Mouse (Mus musculus): ENCODE results near the gene Ecpas. TPM values are rescaled to one million over a fixed set of nuclear protein-coding genes. Genes with fewer than 3 reads are reported as not detected.

Gene Ecpas
- polyA plus RNA-seq, 1 experiment from 2014 or later: 13.4 TPM

- 0 out of 2 replicates have a peak overlapping the region, but pooled peaks have one; percentile 13 for H3K9ac ChIP-seq (ENCODE audit: low read length)
- TF ChIP-seq EP300 (optimal IDR thresholded peaks at IDR 0.05) (no peak), CTCF (IDR thresholded peaks at IDR 0.05; ENCODE audit: low read depth) (no peak)
- H3K4me1 ChIP-seq (replicated peaks; ENCODE audit: control insufficient read depth, insufficient read depth): peaks cover 3% of the 10 kb centered on the region; the same call in 1 of the 2 replicates
- no peaks in the 10 kb centered on the region for H3K27me3 ChIP-seq (ENCODE audit: control insufficient read depth, insufficient read depth, low read length)
- peak overlapping the region; percentile 92 for H3K4me3 ChIP-seq (ENCODE audit: low read depth, low read length)
- 32% methylated on average over 16 of the region's 16 CpGs for WGBS
- H3K9me3 ChIP-seq (ENCODE audit: control insufficient read depth, low read length): no peaks in the 10 kb centered on the region
- ATAC-seq (ENCODE audit: low FRiP score, low TSS enrichment): no peak
- peak overlapping the region; percentile 73 for H3K4me2 ChIP-seq (replicated peaks; ENCODE audit: low read depth)
- no peaks in the 10 kb centered on the region for H3K36me3 ChIP-seq (ENCODE audit: control insufficient read depth, insufficient read depth, low read length)
- no peak overlapping the region for H3K27ac ChIP-seq (replicated peaks)
- DNase-seq (ENCODE audit: low spot score): no peak
Measured at GRCm38 (mm10) chr4:58910175-58911068, 2.1 kb downstream of the Ecpas start.

GRCm38 (mm10) chr4:58907453-58907852, 5.1 kb downstream of the Ecpas start:
- H3K27ac ChIP-seq (replicated peaks): no peak overlapping the region
- no peak overlapping the region for H3K9ac ChIP-seq (ENCODE audit: low read length)
- TF ChIP-seq CTCF (IDR thresholded peaks at IDR 0.05; ENCODE audit: low read depth) (no peak), EP300 (optimal IDR thresholded peaks at IDR 0.05) (no peak)
- ATAC-seq (ENCODE audit: low FRiP score, low TSS enrichment) (no peak), DNase-seq (ENCODE audit: low spot score) (no peak)
- no peaks in the 10 kb centered on the region for H3K9me3 ChIP-seq (ENCODE audit: control insufficient read depth, low read length)
- no peak overlapping the region for H3K4me2 ChIP-seq (replicated peaks; ENCODE audit: low read depth)
- H3K36me3 ChIP-seq (ENCODE audit: control insufficient read depth, insufficient read depth, low read length): no peaks in the 10 kb centered on the region
- WGBS: 88% methylated on average over 1 of the region's 1 CpGs
- H3K4me3 ChIP-seq (ENCODE audit: low read depth, low read length): no peak overlapping the region
- peaks cover 3% of the 10 kb centered on the region; the same call in 1 of the 2 replicates for H3K4me1 ChIP-seq (replicated peaks; ENCODE audit: control insufficient read depth, insufficient read depth)
- no peaks in the 10 kb centered on the region for H3K27me3 ChIP-seq (ENCODE audit: control insufficient read depth, insufficient read depth, low read length)

GRCm38 (mm10) chr4:58898318-58898717, 14.2 kb downstream of the Ecpas start:
- no peaks in the 10 kb centered on the region for H3K36me3 ChIP-seq (ENCODE audit: control insufficient read depth, insufficient read depth, low read length)
- H3K4me1 ChIP-seq (replicated peaks; ENCODE audit: control insufficient read depth, insufficient read depth): no peaks in the 10 kb centered on the region; the same call in 1 of the 2 replicates
- ATAC-seq (ENCODE audit: low FRiP score, low TSS enrichment) (no peak), DNase-seq (ENCODE audit: low spot score) (no peak)
- no peaks in the 10 kb centered on the region for H3K27me3 ChIP-seq (ENCODE audit: control insufficient read depth, insufficient read depth, low read length)
- H3K9ac ChIP-seq (ENCODE audit: low read length): no peak overlapping the region
- TF ChIP-seq EP300 (optimal IDR thresholded peaks at IDR 0.05): no peak
- TF ChIP-seq CTCF (IDR thresholded peaks at IDR 0.05; ENCODE audit: low read depth): no peak
- no peaks in the 10 kb centered on the region for H3K9me3 ChIP-seq (ENCODE audit: control insufficient read depth, low read length)
- no peak overlapping the region for H3K4me3 ChIP-seq (ENCODE audit: low read depth, low read length)
- no peak overlapping the region for H3K27ac ChIP-seq (replicated peaks)
- no peak overlapping the region for H3K4me2 ChIP-seq (replicated peaks; ENCODE audit: low read depth)

- Histone ChIP-seq H3K4me3 (ENCODE audit: low read depth, low read length) (no peak overlapping the region), H3K27ac (replicated peaks) (no peak overlapping the region), H3K36me3 (ENCODE audit: control insufficient read depth, insufficient read depth, low read length) (no peaks in the 10 kb centered on the region), H3K27me3 (ENCODE audit: control insufficient read depth, insufficient read depth, low read length) (no peaks in the 10 kb centered on the region), H3K4me2 (replicated peaks; ENCODE audit: low read depth) (no peak overlapping the region), H3K9me3 (ENCODE audit: control insufficient read depth, low read length) (no peaks in the 10 kb centered on the region), H3K9ac (ENCODE audit: low read length) (no peak overlapping the region), H3K4me1 (replicated peaks; ENCODE audit: control insufficient read depth, insufficient read depth) (no peaks in the 10 kb centered on the region; the same call in 1 of the 2 replicates)
- ATAC-seq (ENCODE audit: low FRiP score, low TSS enrichment): no peak
- WGBS: 55% methylated on average over 4 of the region's 4 CpGs
- DNase-seq (ENCODE audit: low spot score): no peak
- TF ChIP-seq EP300 (optimal IDR thresholded peaks at IDR 0.05) (no peak), CTCF (IDR thresholded peaks at IDR 0.05; ENCODE audit: low read depth) (no peak)
Measured at GRCm38 (mm10) chr4:58897436-58897835, 15.1 kb downstream of the Ecpas start.

GRCm38 (mm10) chr4:58894399-58894798, 18.1 kb downstream of the Ecpas start:
- Histone ChIP-seq H3K4me2 (replicated peaks; ENCODE audit: low read depth) (no peak overlapping the region), H3K27me3 (ENCODE audit: control insufficient read depth, insufficient read depth, low read length) (no peaks in the 10 kb centered on the region), H3K9me3 (ENCODE audit: control insufficient read depth, low read length) (no peaks in the 10 kb centered on the region), H3K4me1 (replicated peaks; ENCODE audit: control insufficient read depth, insufficient read depth) (no peaks in the 10 kb centered on the region; the same call in 1 of the 2 replicates), H3K4me3 (ENCODE audit: low read depth, low read length) (no peak overlapping the region), H3K36me3 (ENCODE audit: control insufficient read depth, insufficient read depth, low read length) (no peaks in the 10 kb centered on the region), H3K9ac (ENCODE audit: low read length) (no peak overlapping the region), H3K27ac (replicated peaks) (no peak overlapping the region)
- DNase-seq (ENCODE audit: low spot score) (no peak), ATAC-seq (ENCODE audit: low FRiP score, low TSS enrichment) (no peak)
- no peak for TF ChIP-seq CTCF (IDR thresholded peaks at IDR 0.05; ENCODE audit: low read depth)
- TF ChIP-seq EP300 (optimal IDR thresholded peaks at IDR 0.05): no peak
- WGBS: 82% methylated on average over 7 of the region's 7 CpGs

All from stomach, postnatal 0 days (tissue).